Mouse (Mus musculus) bone marrow, adult 2 months (tissue): ENCODE data around the gene Hivep3. TPM values are rescaled to one million over a fixed set of nuclear protein-coding genes. Genes with fewer than 3 reads are reported as not detected.

Experiments used
- H3K27ac ChIP-seq: fragments of 200-500 bp; 2 replicates; pipeline ENCODE4 v1.5.1; 2012; ENCODE audit warnings: low read depth, mild to moderate bottlenecking, control low read depth, inconsistent platforms, low read length; ENCODE audit not compliant: control insufficient read depth, poor library complexity, insufficient read depth
- H3K4me1 ChIP-seq: fragments of 200-500 bp; 2 replicates; pipeline ENCODE4 v1.6.1; 2011; ENCODE audit warnings: low read length; ENCODE audit not compliant: control insufficient read depth, insufficient read depth
- H3K4me3 ChIP-seq: fragments of 200-500 bp; replicated peaks from 2 replicates; pipeline ENCODE3; 2011; ENCODE audit warnings: mild to moderate bottlenecking, low read depth, low read length, control low read depth; ENCODE audit not compliant: control insufficient read depth
- CTCF ChIP-seq: fragments of 200-500 bp; IDR thresholded peaks from 2 replicates; pipeline ENCODE4 v1.5.1; 2011; ENCODE audit warnings: low read length, control low read depth; ENCODE audit not compliant: control insufficient read depth, insufficient read depth
- POLR2A ChIP-seq: fragments of 200-500 bp; IDR thresholded peaks from 2 replicates; pipeline ENCODE4 v1.6.1; 2011; ENCODE audit warnings: low read depth, mild to moderate bottlenecking, control low read depth, low read length, borderline replicate concordance; ENCODE audit not compliant: control insufficient read depth
- WGBS: fragments of 180-500 bp; shearing (Covaris S2); methylation state at CpG from one replicate; pipeline ENCODE4 v1.1.7; 2018; 5-methylcytosine and 5-hydroxymethylcytosine counted together
- polyA plus RNA-seq: library from polyadenylated mRNA; stranded (reverse); fragments of >200 nt; gene quantifications from 2 replicates; pipeline ENCODE4 v1.2.4, GENCODE M21; 2011; ENCODE audit warnings: low replicate concordance; ENCODE audit not compliant: missing spikeins, insufficient read depth, insufficient read length

Hivep3 gene
- polyA plus RNA-seq, 1 experiment, result 7.3 TPM

- TF ChIP-seq POLR2A, result no peak
- TF ChIP-seq CTCF, result no peak
- Histone ChIP-seq H3K4me1 (peaks cover 2% of the 10 kb centered on the region; the same call in 1 of the 2 replicates), H3K4me3 (no peak overlapping the region), H3K27ac (no peak overlapping the region)
- 78% methylated on average over 5 of the region's 5 CpGs for WGBS
These were observed 159.7 kb downstream of the Hivep3 start for GRCm38 (mm10) chr4:119893255-119893779.

- TF ChIP-seq CTCF (no peak), POLR2A (no peak)
- WGBS, result 61% methylated on average over 13 of the region's 13 CpGs
- Histone ChIP-seq H3K4me1 (peaks cover 2% of the 10 kb centered on the region; the same call in 1 of the 2 replicates), H3K4me3 (no peak overlapping the region), H3K27ac (no peak overlapping the region)
These were observed 161.3 kb downstream of the Hivep3 start for GRCm38 (mm10) chr4:119894797-119895458.

- Histone ChIP-seq H3K4me1 (peaks cover 2% of the 10 kb centered on the region; the same call in 1 of the 2 replicates), H3K4me3 (no peak overlapping the region), H3K27ac (no peak overlapping the region)
- WGBS, result 65% methylated on average over 5 of the region's 5 CpGs
- TF ChIP-seq POLR2A (no peak), CTCF (no peak)
These were observed 161.9 kb downstream of the Hivep3 start for GRCm38 (mm10) chr4:119895504-119895903.

GRCm38 (mm10) chr4:119896572-119896971, 163.0 kb downstream of the Hivep3 start:
- peaks cover 2% of the 10 kb centered on the region; the same call in 1 of the 2 replicates for H3K4me1 ChIP-seq
- H3K27ac ChIP-seq, result no peak overlapping the region
- no peak overlapping the region for H3K4me3 ChIP-seq
- TF ChIP-seq CTCF, result no peak
- TF ChIP-seq POLR2A, result no peak
- WGBS, result 63% methylated on average over 3 of the region's 3 CpGs

- Histone ChIP-seq H3K4me1 (peaks cover 2% of the 10 kb centered on the region; the same call in 1 of the 2 replicates), H3K4me3 (no peak overlapping the region), H3K27ac (no peak overlapping the region)
- 11% methylated on average over 6 of the region's 6 CpGs for WGBS
- TF ChIP-seq POLR2A, result no peak
- no peak for TF ChIP-seq CTCF
These were observed 163.7 kb downstream of the Hivep3 start for GRCm38 (mm10) chr4:119897054-119897855.

GRCm38 (mm10) chr4:119901556-119902491, 168.2 kb downstream of the Hivep3 start:
- Histone ChIP-seq H3K4me3 (no peak overlapping the region), H3K27ac (no peak overlapping the region), H3K4me1 (peaks cover 2% of the 10 kb centered on the region; the same call in 1 of the 2 replicates)
- TF ChIP-seq CTCF (no peak), POLR2A (no peak)
- 78% methylated on average over 16 of the region's 16 CpGs for WGBS

- TF ChIP-seq CTCF, result no peak
- TF ChIP-seq POLR2A, result no peak
- H3K4me1 ChIP-seq, result no peaks in the 10 kb centered on the region
- no peak overlapping the region for H3K4me3 ChIP-seq
- H3K27ac ChIP-seq, result no peak overlapping the region
These were observed 169.7 kb downstream of the Hivep3 start for GRCm38 (mm10) chr4:119903328-119903727.

- Histone ChIP-seq H3K4me1 (no peaks in the 10 kb centered on the region), H3K4me3 (no peak overlapping the region), H3K27ac (no peak overlapping the region)
- TF ChIP-seq POLR2A (no peak), CTCF (no peak)
- 61% methylated on average over 1 of the region's 1 CpGs for WGBS
These were observed 170.2 kb downstream of the Hivep3 start for GRCm38 (mm10) chr4:119903806-119904205.
